Mouse (Mus musculus) cerebellum, postnatal 14 days (tissue): ENCODE measurements around the gene Psmd12.
A peak's percentile ranks its signal among the peaks of the same experiment; 100 is the strongest.
"Not testable (repeated sequence)": the region's sequence is repeated elsewhere in the genome, so short reads cannot be mapped to it uniquely, and the experiment has no call there.

Experiments
- DNase-seq, 2 experiments: peaks; one replicate each; pipeline ENCODE4 v3.0.0; 2021; ENCODE audit warnings: mixed read lengths in 2 of 2

Gene Psmd12

GRCm38 (mm10) chr11:107462478-107462877 lies 16.8 kb upstream of the Psmd12 start:
- DNase-seq = peak in 1 of 2 experiments; percentile 31

GRCm38 (mm10) chr11:107463251-107463681 lies 16.0 kb upstream of the Psmd12 start:
- DNase-seq = peak in 1 of 2 experiments; percentile 14

- peak in 1 of 2 experiments; percentile 30 for DNase-seq
Observed at GRCm38 (mm10) chr11:107464141-107464540, 15.1 kb upstream of the Psmd12 start.

- no peak for DNase-seq
Observed at GRCm38 (mm10) chr11:107465041-107465440, 14.2 kb upstream of the Psmd12 start.

- no peak for DNase-seq
Observed at GRCm38 (mm10) chr11:107465969-107466368, 13.3 kb upstream of the Psmd12 start.

- no peak for DNase-seq
Observed at GRCm38 (mm10) chr11:107466611-107467391, 12.5 kb upstream of the Psmd12 start.

- DNase-seq = peak in 1 of 2 experiments; percentile 24
Observed at GRCm38 (mm10) chr11:107468252-107469030, 10.8 kb upstream of the Psmd12 start.

GRCm38 (mm10) chr11:107469031-107469522 lies 10.2 kb upstream of the Psmd12 start:
- DNase-seq = peak; percentile 85 to 90

GRCm38 (mm10) chr11:107469523-107470371 lies 9.5 kb upstream of the Psmd12 start:
- peak; percentile 80 to 85 for DNase-seq

GRCm38 (mm10) chr11:107470521-107471041 lies 8.7 kb upstream of the Psmd12 start, which contains the start of gene Pitpnc1:
Gene Pitpnc1 (minus strand): TSS chr11:107470699.
- DNase-seq = peak; percentile 85 to 92

GRCm38 (mm10) chr11:107471071-107471720 lies 8.1 kb upstream of the Psmd12 start:
- no peak for DNase-seq

GRCm38 (mm10) chr11:107472304-107472703 lies 7.0 kb upstream of the Psmd12 start:
- DNase-seq = no peak

GRCm38 (mm10) chr11:107473137-107473820 lies 6.0 kb upstream of the Psmd12 start:
- peak; percentile 64 to 78 for DNase-seq

- DNase-seq = no peak
Observed at GRCm38 (mm10) chr11:107479862-107480203, 549 bp downstream of the Psmd12 start.

GRCm38 (mm10) chr11:107484341-107484740 lies 5.1 kb downstream of the Psmd12 start:
- no peak for DNase-seq

GRCm38 (mm10) chr11:107502801-107503200 lies 23.5 kb downstream of the Psmd12 start:
- no peak for DNase-seq

GRCm38 (mm10) chr11:107504364-107504763 lies 25.1 kb downstream of the Psmd12 start:
- not testable (repeated sequence) for DNase-seq

GRCm38 (mm10) chr11:107506260-107506659 lies 27.0 kb downstream of the Psmd12 start:
- DNase-seq = peak; percentile 20 to 40

GRCm38 (mm10) chr11:107509631-107510338 lies 30.5 kb downstream of the Psmd12 start:
- peak; percentile 19 to 29 for DNase-seq
